Mouse (Mus musculus) thymus, postnatal 4 days (tissue): ENCODE measurements around the gene Dffa.
"Not testable (repeated sequence)": the region's sequence is repeated elsewhere in the genome, so short reads cannot be mapped to it uniquely, and the experiment has no call there.

Source experiments
- DNase-seq: peaks from one replicate; pipeline ENCODE4 v3.0.0; 2021

Dffa gene

DNA sequence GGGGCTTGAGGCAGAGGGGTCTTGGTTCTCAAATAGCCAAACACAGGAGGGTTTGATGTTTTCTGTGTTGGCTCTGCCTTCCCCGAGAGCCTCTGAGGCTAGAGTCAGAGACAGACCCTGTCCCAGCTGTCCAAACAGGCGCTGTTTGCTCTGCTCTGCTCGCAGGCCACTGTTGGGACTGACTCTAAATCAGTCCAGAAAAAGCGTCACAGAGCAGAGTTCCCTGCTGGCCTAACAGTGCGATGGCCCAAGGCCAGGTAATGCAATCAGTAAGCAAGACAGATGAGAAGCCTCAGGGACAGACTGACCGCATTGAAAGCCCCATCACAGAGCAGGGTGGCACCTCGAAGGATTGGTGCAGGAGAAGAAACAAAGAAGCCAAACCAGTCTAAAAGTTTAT is 45.7 kb downstream of the Dffa start:
- DNase-seq = no peak

DNA sequence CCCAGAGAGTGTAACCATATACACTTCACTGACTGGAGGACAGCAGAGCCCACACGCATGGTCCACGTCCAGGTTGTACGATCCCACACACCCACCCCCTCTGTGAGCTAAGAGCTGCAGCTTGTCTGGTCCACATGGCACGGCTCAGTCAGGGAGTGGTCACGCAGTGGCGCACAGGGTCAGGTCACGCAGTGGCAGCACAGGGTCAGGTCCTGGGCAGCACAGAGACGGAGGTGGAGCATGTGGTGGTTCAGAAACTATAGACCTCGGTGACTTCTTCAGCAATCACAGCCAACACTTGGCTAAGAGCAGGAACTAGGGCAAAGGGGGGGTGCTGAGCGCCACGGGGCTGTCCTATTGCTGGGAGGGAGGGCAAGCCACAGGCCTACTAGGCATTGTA is 46.3 kb downstream of the Dffa start:
- DNase-seq = no peak

DNA sequence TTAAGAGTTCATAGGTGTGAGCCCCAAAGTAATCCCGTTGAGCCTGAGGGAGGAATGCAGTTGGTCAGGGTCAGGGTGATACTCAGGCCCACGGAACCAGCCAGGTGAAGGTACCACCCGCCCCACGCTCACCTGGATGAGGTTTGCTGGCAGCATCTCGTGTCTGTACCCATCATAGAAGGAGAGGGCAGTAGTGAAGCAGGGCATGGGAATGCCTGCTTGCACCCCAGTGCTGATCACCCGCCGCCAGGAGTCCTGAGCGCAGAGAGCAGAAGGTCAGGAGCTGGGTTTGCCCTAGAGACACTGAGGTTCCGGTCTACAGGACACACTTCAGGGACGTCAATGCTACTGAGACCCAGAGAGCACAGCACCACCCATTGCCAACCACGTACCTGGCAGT is 46.8 kb downstream of the Dffa start:
- no peak for DNase-seq

DNA sequence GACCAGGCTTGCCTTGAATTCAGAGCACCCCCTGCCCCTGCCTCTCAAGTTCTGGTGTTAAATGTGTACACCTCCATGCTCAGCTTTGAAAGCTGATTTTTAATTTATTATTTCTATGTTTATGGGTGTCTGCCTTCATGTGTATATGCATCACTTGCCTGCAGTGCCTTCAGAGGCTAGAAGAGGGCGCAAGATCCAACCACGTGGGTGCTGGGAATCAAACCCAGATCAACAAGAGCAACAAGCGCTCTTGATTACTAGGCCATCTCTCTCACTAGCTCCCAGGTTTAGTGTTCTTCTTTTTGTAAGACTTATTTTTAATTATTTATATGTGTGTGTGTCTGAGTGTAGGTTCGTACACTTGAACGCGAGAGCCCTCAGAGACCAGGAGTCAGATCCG is 50.9 kb downstream of the Dffa start:
- no peak for DNase-seq

DNA sequence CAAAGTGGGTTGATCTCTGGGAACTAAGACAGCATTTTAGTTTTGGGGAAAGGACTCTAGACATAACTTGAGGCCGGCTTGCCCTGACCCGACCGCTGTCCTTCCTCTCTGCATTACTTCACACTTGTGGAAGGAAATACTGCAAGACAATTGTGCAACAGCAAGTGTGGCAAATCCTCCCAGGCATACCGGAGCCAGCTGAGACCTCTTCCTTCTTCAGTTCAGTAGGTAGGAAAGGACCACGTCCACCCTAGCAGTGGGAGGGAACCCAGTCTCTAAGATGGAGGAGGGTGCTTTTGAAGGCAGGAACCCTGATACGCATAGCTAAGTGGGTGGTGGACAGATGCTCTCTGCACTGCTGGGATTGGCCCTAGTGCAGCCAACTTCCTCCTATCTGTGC is 51.8 kb downstream of the Dffa start:
- no peak for DNase-seq

DNA sequence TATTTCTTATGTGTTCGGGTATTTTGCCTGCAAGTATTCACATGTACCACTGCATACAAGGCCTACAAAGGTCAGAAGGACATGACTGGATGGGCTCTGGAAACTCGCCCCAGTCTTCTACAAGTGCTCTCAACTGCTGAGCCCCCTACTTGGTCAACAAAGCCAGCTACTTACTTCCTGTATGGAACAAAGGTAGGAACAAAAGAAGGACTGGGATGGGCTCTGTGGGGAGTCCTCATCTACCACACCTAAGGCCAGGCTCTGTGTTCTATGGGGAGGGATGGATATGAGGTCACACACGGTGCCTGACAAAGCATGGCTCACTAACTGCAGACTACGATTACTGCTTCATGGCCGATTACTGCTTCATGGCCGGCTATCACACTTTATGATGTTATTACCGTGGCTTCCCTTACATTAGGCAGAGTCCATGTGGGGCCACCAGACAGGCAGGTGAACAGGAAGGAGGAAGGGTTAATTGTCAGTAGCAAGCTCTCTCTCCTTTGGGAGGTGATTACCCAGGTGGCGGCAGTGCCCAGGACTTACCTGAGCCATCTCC is 53.5 kb downstream of the Dffa start:
- DNase-seq = no peak

DNA sequence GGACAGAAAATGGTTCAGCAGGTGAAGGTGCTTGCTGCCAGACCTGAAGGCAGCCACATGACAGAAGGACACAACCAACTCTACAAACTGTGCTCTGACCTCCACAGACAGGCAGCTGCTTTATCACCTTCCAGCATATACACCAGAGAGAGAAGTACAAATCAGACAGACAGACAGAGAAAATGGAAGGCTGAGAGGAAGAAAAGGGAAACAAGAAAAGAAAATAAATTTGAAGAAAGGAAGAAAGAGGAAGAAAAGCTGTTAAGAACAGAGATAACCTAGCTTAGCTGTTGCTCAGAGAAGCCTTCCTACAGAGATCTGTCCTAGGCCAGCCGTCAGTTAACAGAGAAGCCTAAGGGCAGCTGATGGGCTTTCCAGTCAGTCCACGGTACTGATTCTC is 55.3 kb downstream of the Dffa start:
- DNase-seq = no peak

DNA sequence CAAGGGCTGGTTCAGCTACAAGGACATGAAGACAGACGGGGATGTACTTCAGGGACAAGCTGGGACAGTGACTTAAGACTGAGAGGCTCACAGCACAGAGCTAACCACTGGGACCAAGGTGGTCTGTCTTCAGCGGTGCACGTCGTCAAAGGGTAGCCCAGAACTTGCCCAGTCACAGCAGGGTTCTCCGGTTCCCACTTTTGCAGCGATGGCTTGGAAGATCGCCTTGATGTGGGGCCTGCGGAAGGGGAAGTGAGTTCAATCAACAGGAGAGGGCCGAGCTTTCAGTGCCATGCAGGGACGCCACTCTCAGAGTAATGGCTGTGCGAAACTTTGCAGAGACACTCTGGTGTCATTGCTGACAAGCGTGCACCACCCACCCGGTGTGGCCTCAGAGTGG is 55.9 kb downstream of the Dffa start:
- no peak for DNase-seq

DNA sequence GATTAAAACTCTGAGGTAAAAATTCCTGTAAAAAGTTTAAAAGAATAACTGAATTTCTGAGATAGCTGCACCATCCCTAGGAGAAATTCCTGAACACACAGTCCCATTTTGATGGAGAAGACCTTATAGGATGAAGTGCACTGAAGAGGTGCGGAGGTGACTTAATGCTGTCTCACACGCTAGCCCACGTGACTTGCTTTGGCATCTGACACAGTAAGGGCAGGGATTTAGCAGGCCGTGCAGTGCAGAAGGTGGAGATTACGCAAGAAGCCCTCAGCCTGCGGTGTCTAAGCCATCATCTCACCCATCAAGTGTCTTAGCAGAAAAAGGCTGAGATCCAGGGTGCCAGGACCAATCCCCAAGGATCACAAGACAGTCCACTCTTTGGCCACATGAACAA is 57.2 kb downstream of the Dffa start:
- DNase-seq = no peak

DNA sequence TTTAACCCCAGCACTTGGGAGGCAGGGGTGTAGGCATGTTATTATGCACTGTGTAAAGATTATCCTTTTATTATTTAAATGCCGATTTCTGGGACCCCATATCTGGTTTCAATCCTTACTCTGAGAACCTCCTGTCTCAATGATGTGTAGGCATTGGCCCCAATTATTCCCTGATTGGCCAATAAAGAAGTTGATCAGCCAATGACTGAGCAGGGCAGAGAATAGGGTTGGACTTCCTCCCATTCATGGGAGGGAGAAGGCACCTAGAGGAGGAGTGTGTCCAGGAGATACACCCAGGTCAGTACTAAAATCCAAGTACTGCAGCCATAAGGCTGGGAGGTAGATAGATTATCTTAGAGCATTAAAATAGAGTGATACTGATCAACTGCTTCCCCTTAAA is 59.2 kb downstream of the Dffa start:
- DNase-seq = no peak

DNA sequence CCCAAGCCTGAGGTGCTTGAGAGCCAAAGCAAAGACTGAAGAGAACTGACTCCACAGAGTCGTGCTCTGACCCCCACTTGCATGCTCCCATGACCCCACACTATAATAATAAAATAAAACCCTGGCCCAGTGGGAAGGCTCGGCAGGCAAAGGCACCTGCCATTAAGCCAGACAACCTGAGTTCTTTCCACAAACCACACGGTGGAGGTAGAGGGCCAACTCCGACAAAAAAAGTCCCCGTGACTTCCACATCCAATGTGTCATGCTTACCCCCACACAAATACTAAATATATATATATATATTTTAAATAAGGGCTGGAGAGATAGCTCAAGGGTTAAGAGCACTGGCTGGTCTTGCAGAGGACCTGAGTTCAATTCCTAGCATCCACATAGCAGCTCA is 60.2 kb downstream of the Dffa start:
- DNase-seq = no peak

DNA sequence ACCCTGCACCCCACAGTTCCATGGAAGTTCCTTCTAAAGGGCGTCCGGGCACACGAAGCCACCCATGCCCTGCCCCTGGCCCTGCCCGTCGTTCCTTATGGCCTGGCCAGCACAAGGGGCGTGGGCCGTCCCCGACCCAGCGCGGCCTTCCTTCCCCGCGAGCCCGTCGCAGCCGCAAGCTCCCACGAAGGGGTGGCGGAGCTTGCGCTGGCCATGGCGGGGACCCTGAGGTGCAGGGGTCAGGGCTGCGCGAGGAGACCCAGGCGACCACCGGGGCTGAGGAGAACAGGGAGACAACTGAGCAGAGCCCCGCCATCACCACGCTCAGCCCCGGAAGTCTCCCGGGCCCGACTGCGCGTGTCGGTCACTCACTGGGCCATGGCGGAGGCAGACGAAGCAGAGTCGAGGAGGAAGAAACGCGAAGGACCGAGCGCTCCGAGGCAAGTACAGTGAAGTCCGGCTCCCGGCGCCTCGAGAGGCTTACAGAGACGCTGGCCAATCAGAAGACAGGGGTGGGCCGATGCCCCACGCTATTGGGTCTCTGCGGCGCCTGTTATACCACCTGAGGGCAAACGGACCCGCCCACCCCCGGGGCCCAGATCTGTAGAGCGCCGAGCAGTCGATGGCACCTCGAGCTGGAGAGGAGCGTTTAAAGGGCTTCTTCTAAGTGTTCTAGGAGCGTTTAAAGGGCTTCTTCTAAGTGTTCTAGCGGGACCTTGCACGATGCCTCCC is 62.4 kb downstream of the Dffa start, which contains the start of gene Pgd:
Gene Pgd, minus strand, starts transcription at position 557 of the 732 bp plus-strand sequence.
- peak; percentile 97 for DNase-seq

DNA sequence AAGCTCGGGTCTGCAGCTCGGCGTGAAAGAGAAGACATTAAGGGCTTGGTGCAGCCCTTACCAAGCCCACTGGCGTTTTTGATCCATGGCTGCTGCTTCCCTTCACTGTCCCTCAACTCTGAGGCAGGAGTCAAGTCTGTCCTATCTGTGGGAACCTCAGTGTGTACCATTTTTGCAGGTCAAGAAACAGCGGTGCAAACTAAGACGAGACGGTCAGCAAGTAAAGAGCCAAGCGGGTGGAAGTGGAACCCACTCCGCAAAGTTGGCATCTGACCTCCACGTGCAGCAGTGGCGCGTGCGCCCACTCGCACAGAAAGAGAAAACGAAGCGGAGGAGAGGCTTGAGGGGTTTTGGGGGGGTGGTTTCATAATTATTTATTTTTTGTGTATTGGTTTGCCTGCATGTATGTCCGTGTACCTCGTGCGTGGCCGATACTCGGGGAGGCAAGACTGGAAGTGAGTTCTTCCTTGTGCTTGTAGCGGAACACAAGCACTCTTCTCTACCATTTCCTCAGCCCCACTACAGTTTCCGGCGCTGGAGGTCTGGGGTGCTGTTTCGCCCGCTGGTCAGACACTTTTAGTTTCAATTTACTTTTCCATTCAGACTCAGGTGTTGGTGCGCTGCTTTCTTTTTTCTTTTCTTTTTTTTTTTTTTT is 63.1 kb downstream of the Dffa start:
- DNase-seq = peak; percentile 65

DNA sequence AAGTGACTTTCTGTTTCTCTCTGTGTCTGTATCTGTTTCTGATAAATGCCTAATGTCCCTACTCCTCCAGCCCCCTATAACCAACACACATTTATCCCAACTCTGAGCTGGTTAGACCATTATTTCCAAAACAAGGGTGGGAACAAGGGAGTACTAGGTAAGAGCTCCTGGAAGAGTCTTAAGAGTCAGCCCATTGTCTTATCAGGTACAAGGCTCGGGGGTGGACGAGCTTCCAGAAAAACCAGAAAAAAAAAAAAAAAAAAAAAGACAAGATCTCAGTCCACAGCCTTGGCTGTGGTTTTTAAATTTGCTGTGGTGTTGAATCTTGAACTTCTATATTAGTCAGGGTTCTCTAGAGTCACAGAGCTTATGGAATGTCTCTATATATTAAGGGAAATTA is 64.1 kb downstream of the Dffa start:
- DNase-seq = no peak

DNA sequence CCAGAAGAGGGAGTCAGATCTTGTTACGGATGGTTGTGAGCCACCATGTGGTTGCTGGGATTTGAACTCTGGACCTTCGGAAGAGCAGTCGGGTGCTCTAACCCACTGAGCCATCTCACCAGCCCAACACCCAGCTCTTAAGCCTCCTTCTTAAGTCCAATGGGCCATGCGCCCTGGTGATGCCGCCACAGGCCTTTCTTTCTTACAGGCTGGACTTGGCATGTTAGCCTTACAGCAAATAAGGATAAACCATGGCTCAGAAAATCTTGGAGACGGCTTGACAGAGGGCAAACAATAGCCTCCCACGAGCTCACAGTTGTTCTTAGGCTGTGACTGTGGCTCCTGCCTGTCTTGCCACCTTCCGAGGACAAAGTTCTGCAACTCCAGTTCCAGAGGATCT is 66.0 kb downstream of the Dffa start:
- not testable (repeated sequence) for DNase-seq
